Mouse (Mus musculus) heart, postnatal 0 days (tissue): ENCODE measurements around the gene Pde2a.

ENCODE experiments used
- CTCF ChIP-seq: IDR thresholded peaks from 2 replicates; pipeline ENCODE4 v1.5.1; 2016; ENCODE audit warnings: antibody characterized with exemption, control low read depth, low read depth
- EP300 ChIP-seq: IDR thresholded peaks from 2 replicates; pipeline ENCODE4 v1.6.1; 2016; ENCODE audit warnings: antibody characterized with exemption, low read depth

GRCm38 (mm10) chr7:101535517-101535916, 114.0 kb downstream of the Pde2a start:
- TF ChIP-seq EP300 (no peak), CTCF (no peak)
